Mouse (Mus musculus) spleen, embryonic (tissue): Measurements from ENCODE around the gene Crybg3.

Experiments used
- CTCF ChIA-PET: fragments of 350-600 bp; sonication (Branson Sonifier 250); formaldehyde crosslinking; loops from one replicate; lab custom pipeline; 2022; lab: Charles Lee

Crybg3 gene

GRCm38 (mm10) chr16:59583515-59583914 is 17.3 kb downstream of the Crybg3 start:
- CTCF ChIA-PET, result no interaction called here

GRCm38 (mm10) chr16:59579237-59579636 is 21.5 kb downstream of the Crybg3 start:
- CTCF ChIA-PET, result no interaction called here

- CTCF ChIA-PET, result no interaction called here
Observed at GRCm38 (mm10) chr16:59573961-59574360, 26.8 kb downstream of the Crybg3 start.

GRCm38 (mm10) chr16:59572685-59573084 is 28.1 kb downstream of the Crybg3 start:
- CTCF ChIA-PET, result no interaction called here

GRCm38 (mm10) chr16:59570807-59571206 is 30.0 kb downstream of the Crybg3 start:
- CTCF ChIA-PET, result no interaction called here

- CTCF ChIA-PET, result no interaction called here
Observed at GRCm38 (mm10) chr16:59569837-59570236, 30.9 kb downstream of the Crybg3 start.

- CTCF ChIA-PET, result no interaction called here
Observed at GRCm38 (mm10) chr16:59567721-59568381, 32.9 kb downstream of the Crybg3 start.

- CTCF ChIA-PET, result no interaction called here
Observed at GRCm38 (mm10) chr16:59566437-59566836, 34.3 kb downstream of the Crybg3 start.

- CTCF ChIA-PET, result no interaction called here
Observed at GRCm38 (mm10) chr16:59565631-59566030, 35.1 kb downstream of the Crybg3 start.

GRCm38 (mm10) chr16:59564025-59564424 is 36.8 kb downstream of the Crybg3 start:
- CTCF ChIA-PET, result no interaction called here

GRCm38 (mm10) chr16:59559300-59560200 is 41.2 kb downstream of the Crybg3 start:
- CTCF ChIA-PET, result no interaction called here

GRCm38 (mm10) chr16:59558916-59559299 is 41.9 kb downstream of the Crybg3 start:
- CTCF ChIA-PET, result no interaction called here

GRCm38 (mm10) chr16:59553490-59554161 is 47.2 kb downstream of the Crybg3 start:
- CTCF ChIA-PET, result no interaction called here

- CTCF ChIA-PET, result no interaction called here
Observed at GRCm38 (mm10) chr16:59551507-59551906, 49.3 kb downstream of the Crybg3 start.

- CTCF ChIA-PET, result interaction anchor here (0.7 kb wide), 1 partner anchor 144 kb away, joined by 3 read pairs; no protein-coding TSS in a partner anchor
Observed at GRCm38 (mm10) chr16:59549631-59550030, 51.1 kb downstream of the Crybg3 start.

GRCm38 (mm10) chr16:59548582-59548947 is 52.2 kb downstream of the Crybg3 start:
- CTCF ChIA-PET, result no interaction called here

- CTCF ChIA-PET, result interaction anchor here (0.7 kb wide), 1 partner anchor 15 kb away, joined by 5 read pairs; no protein-coding TSS in a partner anchor
Observed at GRCm38 (mm10) chr16:59547887-59548581, 52.7 kb downstream of the Crybg3 start.

GRCm38 (mm10) chr16:59547466-59547865 is 53.3 kb downstream of the Crybg3 start:
- CTCF ChIA-PET, result interaction anchor here (0.7 kb wide), 1 partner anchor 15 kb away, joined by 5 read pairs; no protein-coding TSS in a partner anchor

GRCm38 (mm10) chr16:59545360-59545759 is 55.4 kb downstream of the Crybg3 start:
- CTCF ChIA-PET, result no interaction called here

- CTCF ChIA-PET, result no interaction called here
Observed at GRCm38 (mm10) chr16:59541382-59541781, 59.4 kb downstream of the Crybg3 start.

- CTCF ChIA-PET, result no interaction called here
Observed at GRCm38 (mm10) chr16:59540944-59541343, 59.8 kb downstream of the Crybg3 start.

GRCm38 (mm10) chr16:59535673-59536072 is 65.1 kb downstream of the Crybg3 start:
- CTCF ChIA-PET, result no interaction called here
